Mouse (Mus musculus) thymus, adult 2 months (tissue): ENCODE measurements around the gene Spindoc.

Experiments
- CTCF ChIP-seq: fragments of 200-500 bp; IDR thresholded peaks from 2 replicates; pipeline ENCODE4 v1.5.1; 2012; ENCODE audit warnings: mild to moderate bottlenecking, control low read depth, low read length, moderate library complexity, borderline replicate concordance; ENCODE audit not compliant: control insufficient read depth, poor library complexity, insufficient read depth; ENCODE audit errors: extremely low read depth
- POLR2A ChIP-seq: fragments of 200-500 bp; IDR thresholded peaks from 2 replicates; pipeline ENCODE4 v1.6.1; 2012; ENCODE audit warnings: mild to moderate bottlenecking, low read length, control low read depth, moderate library complexity; ENCODE audit not compliant: control insufficient read depth, poor library complexity, insufficient read depth; ENCODE audit errors: extremely low read depth

GRCm38 (mm10) chr19:7420841-7421601, 38.2 kb upstream of the Spindoc start:
- TF ChIP-seq CTCF (no peak), POLR2A (no peak)
